9 mouse cellular contexts compared by ENCODE assay signal in genomic region chrX:162871734-162872517, GRCm38 (mm10). TPM values are rescaled to one million over a fixed set of nuclear protein-coding genes. Genes with fewer than 3 reads are reported as not detected.
DNase-seq lines count a peak whose midpoint lies in the region; ATAC-seq and TF ChIP-seq lines count a peak whose summit lies in the region.
"Had no signal": no experiment of that assay in that cellular context is flagged by ENCODE, and none has a peak within 500 bp of the region (broad histone marks: within the 10 kb centered on the region; RNA-seq: fewer than 3 reads in every experiment).

No protein-coding gene starts in this region.

- no peak for TF ChIP-seq CTCF in thymus, adult 2 months (IDR thresholded peaks at IDR 0.05; ENCODE audit: borderline replicate concordance, control insufficient read depth, extremely low read depth, insufficient read depth, low read length, poor library complexity)

- no peaks in the 10 kb centered on the region for H3K9me3 ChIP-seq in heart, embryonic 10.5 days
- H3K9me3 ChIP-seq in intestine, embryonic 16.5 days (ENCODE audit: control insufficient read depth, low read length), result no peaks in the 10 kb centered on the region
- H3K9me3 ChIP-seq: embryonic facial prominence, embryonic 12.5 days had no signal

- no peaks in the 10 kb centered on the region for H3K4me1 ChIP-seq in heart, embryonic 10.5 days
- H3K4me1 ChIP-seq in thymus, adult 2 months (replicated peaks; ENCODE audit: control insufficient read depth, insufficient read depth, low read length), result peaks cover 4% of the 10 kb centered on the region
- H3K4me1 ChIP-seq in intestine, embryonic 16.5 days (ENCODE audit: control insufficient read depth, insufficient read depth, low read length), result no peaks in the 10 kb centered on the region
- H3K4me1 ChIP-seq: embryonic facial prominence, embryonic 12.5 days had no signal

- H3K4me2 ChIP-seq in intestine, embryonic 16.5 days (ENCODE audit: low read depth, low read length), result no peak overlapping the region
- H3K4me2 ChIP-seq: embryonic facial prominence, embryonic 12.5 days had no signal

- peaks cover 23% of the 10 kb centered on the region for H3K36me3 ChIP-seq in heart, embryonic 10.5 days
- no peaks in the 10 kb centered on the region; the same call in 1 of the 2 replicates for H3K36me3 ChIP-seq in thymus, adult 2 months (ENCODE audit: control insufficient read depth, insufficient read depth, low read length)
- no peaks in the 10 kb centered on the region for H3K36me3 ChIP-seq in intestine, embryonic 16.5 days (ENCODE audit: control insufficient read depth, insufficient read depth, low read length)

- DNase-seq in heart, adult 8-10 months (ENCODE audit: low spot score), result peak; percentile 16
- no peak for DNase-seq in heart, embryonic 10.5 days (ENCODE audit: low spot score)
- peak; percentile 21 for DNase-seq in thymus, adult 2 months
- no peak for DNase-seq in thymus, adult 18-20 months
- DNase-seq in cerebellum, postnatal 10 days, result peak; percentile 45 to 47
- peak; percentile 28 to 39 for DNase-seq in heart, postnatal 36 days
- peak; percentile 30 for DNase-seq in retina, postnatal 1 day

- ATAC-seq in intestine, embryonic 16.5 days, result no peak

- WGBS in heart, embryonic 10.5 days, result 41% methylated on average over 4 of the region's 4 CpGs
- 60% methylated on average over 4 of the region's 4 CpGs for WGBS in thymus, adult 2 months
- 47% methylated on average over 4 of the region's 4 CpGs for WGBS in intestine, embryonic 16.5 days

- no peak overlapping the region for H3K9ac ChIP-seq in intestine, embryonic 16.5 days (ENCODE audit: low read depth, low read length)
- H3K9ac ChIP-seq: embryonic facial prominence, embryonic 12.5 days had no signal

- no peak for TF ChIP-seq POLR2A in thymus, adult 2 months (IDR thresholded peaks at IDR 0.05; ENCODE audit: control insufficient read depth, extremely low read depth, insufficient read depth, low read length, poor library complexity)

- H3K27me3 ChIP-seq in heart, embryonic 10.5 days (ENCODE audit: insufficient read depth, poor library complexity, severe bottlenecking), result no peaks in the 10 kb centered on the region
- H3K27me3 ChIP-seq in thymus, adult 2 months (ENCODE audit: control insufficient read depth, insufficient read depth, low read length), result no peaks in the 10 kb centered on the region
- H3K27me3 ChIP-seq in intestine, embryonic 16.5 days (replicated peaks; ENCODE audit: control insufficient read depth, insufficient read depth, low read length), result no peaks in the 10 kb centered on the region
- H3K27me3 ChIP-seq: embryonic facial prominence, embryonic 12.5 days had no signal

- H3K4me3 ChIP-seq in heart, embryonic 10.5 days, result no peak overlapping the region
- H3K4me3 ChIP-seq in thymus, adult 2 months (ENCODE audit: control insufficient read depth, insufficient read depth, low read length), result no peak overlapping the region
- no peak overlapping the region for H3K4me3 ChIP-seq in intestine, embryonic 16.5 days (ENCODE audit: low read length)
- H3K4me3 ChIP-seq: embryonic facial prominence, embryonic 12.5 days had no signal

- no peak overlapping the region for H3K27ac ChIP-seq in heart, embryonic 10.5 days
- no peak overlapping the region for H3K27ac ChIP-seq in thymus, adult 2 months (ENCODE audit: control insufficient read depth, insufficient read depth, low read length)
- H3K27ac ChIP-seq in intestine, embryonic 16.5 days (ENCODE audit: low read length), result no peak overlapping the region
- H3K27ac ChIP-seq: embryonic facial prominence, embryonic 12.5 days had no signal

- intact Hi-C loops in heart, postnatal 36 days (cut with DNase I), result loop anchor here (5.0 kb wide), 1 partner anchor 150 kb away; no protein-coding TSS in a partner anchor

RNA-seq across cellular contexts. Expression of gene Syap1, which starts 16.3 kb away (rescaled TPM):
- 10 to 100 TPM; 28.5 to 30.8 (median 29.4) TPM for total RNA-seq in heart, adult 8-10 months (2022)
- polyA plus RNA-seq in heart, embryonic 10.5 days (2016; fragmentation: Nextera tagmentation; extraction: Ambion mirVana), result 23.3 and 28.0 TPM in 2 replicates
- polyA plus RNA-seq in thymus, adult 2 months (2012; rRNA removed), result 8.9 and 9.1 TPM in 2 replicates
- 10 to 100 TPM; 27.4 to 31.3 TPM for total RNA-seq in heart, postnatal 36 days (2021)
- 31.3 and 35.1 TPM in 2 replicates for polyA plus RNA-seq in intestine, embryonic 16.5 days (2015; fragmentation: Nextera tagmentation; extraction: Ambion mirVana)

RNA-seq across cellular contexts. Expression of gene Ctps2, which starts 29.1 kb away (rescaled TPM):
- total RNA-seq in heart, adult 8-10 months (2022), result 10 to 100 TPM; 10.4 to 13.8 (median 12.2) TPM
- 54.9 and 69.5 TPM in 2 replicates for polyA plus RNA-seq in heart, embryonic 10.5 days (2016; fragmentation: Nextera tagmentation; extraction: Ambion mirVana)
- 14.6 and 17.0 TPM in 2 replicates for polyA plus RNA-seq in thymus, adult 2 months (2012; rRNA removed)
- 10 to 100 TPM; 12.5 to 17.3 TPM for total RNA-seq in heart, postnatal 36 days (2021)
- 54.7 and 69.4 TPM in 2 replicates for polyA plus RNA-seq in intestine, embryonic 16.5 days (2015; fragmentation: Nextera tagmentation; extraction: Ambion mirVana)

RNA-seq across cellular contexts. Expression of gene Txlng, which starts 42.7 kb away (rescaled TPM):
- total RNA-seq in heart, adult 8-10 months (2022), result 1 to 10 TPM; 6.7 to 8.6 (median 8.3) TPM
- 12.5 and 14.2 TPM in 2 replicates for polyA plus RNA-seq in heart, embryonic 10.5 days (2016; fragmentation: Nextera tagmentation; extraction: Ambion mirVana)
- 5.9 and 7.6 TPM in 2 replicates for polyA plus RNA-seq in thymus, adult 2 months (2012; rRNA removed)
- 1 to 10 TPM; 8.3 to 8.8 TPM for total RNA-seq in heart, postnatal 36 days (2021)
- polyA plus RNA-seq in intestine, embryonic 16.5 days (2015; fragmentation: Nextera tagmentation; extraction: Ambion mirVana), result 12.1 and 13.4 TPM in 2 replicates

Comparison
In these comparisons a context has a peak if more than half of its experiments do, and no peak if none do; other contexts are left out.
1. DNase-seq: peak in heart, adult 8-10 months (single experiment), thymus, adult 2 months (single experiment), cerebellum, postnatal 10 days (2 of 2), heart, postnatal 36 days (2 of 2) and retina, postnatal 1 day (single experiment); none in heart, embryonic 10.5 days (single experiment) and thymus, adult 18-20 months (0 of 2).